Mouse (Mus musculus) kidney, adult 2 months (tissue): ENCODE results near the gene Ddo. TPM values are rescaled to one million over a fixed set of nuclear protein-coding genes. Genes with fewer than 3 reads are reported as not detected.

Experiments used
- DNase-seq: peaks from one replicate; pipeline ENCODE4 v3.0.0; 2021
- H3K27ac ChIP-seq: fragments of 200-500 bp; 2 replicates; pipeline ENCODE4 v1.5.1; 2012; ENCODE audit warnings: low read depth, low read length, control low read depth, inconsistent platforms; ENCODE audit not compliant: insufficient read depth
- H3K27me3 ChIP-seq: fragments of 200-500 bp; replicated peaks from 2 replicates; pipeline ENCODE4 v1.6.1; 2012; ENCODE audit warnings: mild to moderate bottlenecking, moderate library complexity, low read length, inconsistent platforms; ENCODE audit not compliant: control insufficient read depth, insufficient read depth
- H3K36me3 ChIP-seq: fragments of 200-500 bp; 2 replicates; pipeline ENCODE4 v1.6.1; 2012; ENCODE audit warnings: mild to moderate bottlenecking, moderate library complexity, low read length, inconsistent platforms; ENCODE audit not compliant: control insufficient read depth, insufficient read depth
- H3K4me1 ChIP-seq: fragments of 200-500 bp; 2 replicates; pipeline ENCODE4 v1.6.1; 2011; ENCODE audit warnings: low read length; ENCODE audit not compliant: control insufficient read depth, insufficient read depth
- H3K4me3 ChIP-seq: fragments of 200-500 bp; 2 replicates; pipeline ENCODE4 v1.5.1; 2011; ENCODE audit warnings: mild to moderate bottlenecking, low read depth, low read length, control low read depth; ENCODE audit not compliant: insufficient read depth
- CTCF ChIP-seq: fragments of 200-500 bp; conservative IDR thresholded peaks from 2 replicates; pipeline ENCODE4 v1.5.1; 2011; ENCODE audit warnings: low read depth, mild to moderate bottlenecking, control low read depth, low read length, moderate library complexity, mixed read lengths; ENCODE audit not compliant: insufficient read depth, insufficient read length
- POLR2A ChIP-seq: fragments of 200-500 bp; IDR thresholded peaks from one replicate; pipeline ENCODE4 v1.6.1; 2011; ENCODE audit warnings: low read depth, low read length, control low read depth
- WGBS: fragments of 180-500 bp; shearing (Covaris S2); methylation state at CpG from one replicate; pipeline ENCODE4 v1.1.7; 2018; 5-methylcytosine and 5-hydroxymethylcytosine counted together
- polyA plus RNA-seq: library from polyadenylated mRNA; depleted of rRNA; stranded (reverse); fragments of >200 nt; gene quantifications from 2 replicates; pipeline ENCODE4 v1.2.3, GENCODE M21; 2012

Ddo gene
- polyA plus RNA-seq, 1 experiment = 54.3 TPM

DNA sequence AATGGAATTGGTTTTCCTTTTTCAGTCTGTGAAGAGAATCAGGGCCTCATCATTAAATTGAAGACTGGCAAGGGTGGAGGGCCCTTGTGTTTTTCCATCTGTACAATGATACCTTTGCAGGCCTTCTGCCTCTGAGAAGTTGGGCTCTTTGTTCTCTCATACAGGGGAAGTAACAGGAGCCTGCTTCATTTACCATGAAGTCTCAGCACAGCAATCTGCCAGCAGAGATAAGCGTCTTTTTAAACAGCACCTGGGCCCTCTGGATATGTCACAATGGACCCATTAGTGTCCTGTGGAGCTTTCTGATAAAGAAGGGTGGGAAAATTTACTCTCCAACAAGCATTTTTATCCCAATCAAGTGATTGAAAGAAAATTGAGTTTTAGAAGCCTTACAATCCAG, 59.1 kb downstream of the Ddo start:
- no peak for DNase-seq
- TF ChIP-seq POLR2A (no peak), CTCF (no peak)
- no peak overlapping the region for H3K4me3 ChIP-seq
- H3K4me1 ChIP-seq = no peaks in the 10 kb centered on the region
- H3K27me3 ChIP-seq = no peaks in the 10 kb centered on the region
- H3K36me3 ChIP-seq = no peaks in the 10 kb centered on the region
- no peak overlapping the region for H3K27ac ChIP-seq
- WGBS = 75% methylated on average over 1 of the region's 1 CpGs

DNA sequence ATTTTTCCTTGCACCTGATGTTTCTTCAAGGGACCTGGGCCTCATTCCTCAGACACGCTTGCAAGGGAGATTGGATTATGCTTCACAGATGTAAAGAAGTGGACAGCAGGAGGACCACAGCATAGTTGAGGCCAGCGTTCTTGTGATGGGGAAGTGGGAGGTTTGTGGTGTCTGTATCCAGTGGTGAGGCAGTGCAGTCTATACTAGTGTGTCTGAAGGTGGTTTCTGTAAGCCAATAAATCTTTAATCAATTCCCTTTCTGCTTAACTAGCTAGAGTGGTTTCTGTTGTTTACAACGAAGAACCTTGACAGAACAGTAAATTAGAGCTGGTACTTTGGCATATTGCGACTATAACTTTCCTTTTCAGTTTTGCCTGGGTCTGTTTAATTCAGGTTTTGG, 68.8 kb downstream of the Ddo start:
- DNase-seq = no peak
- no peak overlapping the region for H3K27ac ChIP-seq

DNA sequence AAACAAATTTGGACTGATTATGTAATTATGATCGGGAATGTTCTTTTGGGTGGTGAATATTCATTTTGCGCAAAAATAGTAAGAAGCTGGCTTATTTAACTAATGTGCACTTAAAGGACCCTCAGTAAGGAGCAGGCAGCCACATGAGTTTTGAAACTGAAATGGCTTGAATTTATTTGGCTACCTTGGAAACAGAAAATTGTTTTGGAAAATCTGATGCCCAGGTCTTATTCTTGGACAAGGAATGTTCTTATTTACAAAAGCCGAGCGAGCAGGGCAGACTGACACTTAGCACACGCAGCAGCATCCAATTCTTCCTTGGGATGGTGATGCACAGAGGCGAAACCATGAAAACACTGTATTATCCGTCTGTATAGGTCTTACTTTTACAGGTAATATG, 81.3 kb downstream of the Ddo start:
- Histone ChIP-seq H3K36me3 (no peaks in the 10 kb centered on the region), H3K27me3 (no peaks in the 10 kb centered on the region), H3K27ac (no peak overlapping the region), H3K4me3 (no peak overlapping the region), H3K4me1 (no peaks in the 10 kb centered on the region)
- 79% methylated on average over 7 of the region's 7 CpGs for WGBS
- no peak for DNase-seq
- TF ChIP-seq POLR2A (no peak), CTCF (no peak)

More for the DNA sequence above, 68.8 kb downstream of the Ddo start:
- Histone ChIP-seq H3K27me3 (no peaks in the 10 kb centered on the region), H3K4me3 (no peak overlapping the region), H3K4me1 (no peaks in the 10 kb centered on the region), H3K36me3 (no peaks in the 10 kb centered on the region)
- WGBS = 58% methylated on average over 4 of the region's 4 CpGs
- TF ChIP-seq POLR2A (no peak), CTCF (no peak)

- H3K36me3 ChIP-seq = no peaks in the 10 kb centered on the region
- 29% methylated on average over 9 of the region's 9 CpGs for WGBS
- DNase-seq = peak; percentile 15
- H3K27ac ChIP-seq = no peak overlapping the region
- TF ChIP-seq CTCF (no peak), POLR2A (no peak)
- H3K4me1 ChIP-seq = no peaks in the 10 kb centered on the region
- no peaks in the 10 kb centered on the region for H3K27me3 ChIP-seq
- H3K4me3 ChIP-seq = no peak overlapping the region
These were observed 83.3 kb downstream of the Ddo start for GRCm38 (mm10) chr10:40713018-40713608.

DNA sequence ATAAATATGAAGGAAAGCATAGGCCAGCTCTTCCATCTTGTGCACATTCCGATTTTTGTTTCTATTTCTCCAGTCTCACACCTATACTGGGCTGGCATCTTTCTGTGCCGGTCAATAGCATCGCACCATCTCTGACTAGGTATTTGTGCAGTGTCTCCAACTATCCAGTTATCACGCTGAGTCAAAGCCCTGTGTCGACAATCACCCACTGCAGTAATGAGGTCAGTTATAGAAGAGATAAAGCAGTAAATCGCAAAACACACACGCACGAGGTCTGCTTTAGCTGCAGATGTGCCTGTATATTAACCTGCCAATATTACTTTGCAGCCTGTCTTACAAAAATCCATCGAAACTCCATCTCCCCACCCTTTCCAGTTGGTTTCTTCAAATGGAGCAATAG, 84.0 kb downstream of the Ddo start:
- H3K27ac ChIP-seq = no peak overlapping the region
- H3K4me3 ChIP-seq = no peak overlapping the region
- H3K27me3 ChIP-seq = no peaks in the 10 kb centered on the region
- TF ChIP-seq POLR2A (no peak), CTCF (no peak)
- H3K4me1 ChIP-seq = no peaks in the 10 kb centered on the region
- DNase-seq = no peak
- no peaks in the 10 kb centered on the region for H3K36me3 ChIP-seq
- 91% methylated on average over 9 of the region's 9 CpGs for WGBS

- TF ChIP-seq POLR2A (no peak), CTCF (no peak)
- WGBS = 88% methylated on average over 4 of the region's 4 CpGs
- no peak overlapping the region for H3K27ac ChIP-seq
- no peaks in the 10 kb centered on the region for H3K4me1 ChIP-seq
- no peak overlapping the region for H3K4me3 ChIP-seq
- H3K27me3 ChIP-seq = no peaks in the 10 kb centered on the region
- H3K36me3 ChIP-seq = no peaks in the 10 kb centered on the region
- no peak for DNase-seq
These were observed 85.3 kb downstream of the Ddo start for GRCm38 (mm10) chr10:40715151-40715550.

GRCm38 (mm10) chr10:40716296-40716695, 86.5 kb downstream of the Ddo start:
- TF ChIP-seq CTCF = no peak
- TF ChIP-seq POLR2A = no peak
- Histone ChIP-seq H3K4me1 (no peaks in the 10 kb centered on the region), H3K4me3 (no peak overlapping the region), H3K27ac (no peak overlapping the region), H3K27me3 (no peaks in the 10 kb centered on the region), H3K36me3 (no peaks in the 10 kb centered on the region)
- 64% methylated on average over 8 of the region's 8 CpGs for WGBS
- no peak for DNase-seq
